Mouse (Mus musculus) forebrain, embryonic 11.5 days (tissue): ENCODE results near the gene Stxbp5. TPM values are rescaled to one million over a fixed set of nuclear protein-coding genes. Genes with fewer than 3 reads are reported as not detected.
"Not testable (repeated sequence)": the region's sequence is repeated elsewhere in the genome, so short reads cannot be mapped to it uniquely, and the experiment has no call there.

ENCODE experiments used
- ATAC-seq: fragments of 200-750 bp; cut with Nextera tagmentation; replicated peaks from 2 replicates; pipeline ENCODE4 v1.8.0; 2017; ENCODE audit warnings: moderate TSS enrichment; ENCODE audit not compliant: low FRiP score
- DNase-seq: peaks from one replicate; pipeline ENCODE4 v3.0.0-alpha.2; 2017; ENCODE audit warnings: low spot score
- H3K27ac ChIP-seq: fragments of 300-500 bp; sonication (generic); 2 replicates; pipeline ENCODE4 v1.5.1; 2014; ENCODE audit warnings: low read depth, low read length
- H3K27me3 ChIP-seq: fragments of 300-500 bp; sonication (generic); 2 replicates; pipeline ENCODE4 v1.6.1; 2014; ENCODE audit warnings: mild to moderate bottlenecking, low read length, mixed read lengths; ENCODE audit not compliant: control insufficient read depth, insufficient read depth
- H3K36me3 ChIP-seq: fragments of 300-500 bp; sonication (generic); 2 replicates; pipeline ENCODE4 v1.6.1; 2014; ENCODE audit warnings: mild to moderate bottlenecking, low read length, moderate library complexity, mixed read lengths; ENCODE audit not compliant: control insufficient read depth, insufficient read depth
- H3K4me1 ChIP-seq: fragments of 300-500 bp; sonication (generic); replicated peaks from 2 replicates; pipeline ENCODE4 v1.6.1; 2014; ENCODE audit warnings: low read length, mixed read lengths; ENCODE audit not compliant: control insufficient read depth, insufficient read depth
- H3K4me2 ChIP-seq: fragments of 300-500 bp; sonication (generic); 2 replicates; pipeline ENCODE4 v1.6.1; 2014; ENCODE audit warnings: low read depth, mild to moderate bottlenecking, low read length, moderate library complexity, mixed read lengths; ENCODE audit not compliant: severe bottlenecking
- H3K4me3 ChIP-seq: fragments of 300-500 bp; sonication (generic); 2 replicates; pipeline ENCODE4 v1.5.1; 2014; ENCODE audit warnings: low read depth, low read length
- H3K9ac ChIP-seq: fragments of 300-500 bp; sonication (generic); 2 replicates; pipeline ENCODE4 v1.6.1; 2014; ENCODE audit warnings: low read length
- H3K9me3 ChIP-seq: fragments of 300-500 bp; sonication (generic); 2 replicates; pipeline ENCODE4 v1.6.1; 2016; ENCODE audit warnings: low read length, mixed read lengths; ENCODE audit not compliant: control insufficient read depth
- WGBS: fragments of 180-500 bp; shearing (Covaris S2); extraction: QIAGEN DNeasy Blood & Tissue Kit; methylation state at CpG from one replicate; pipeline ENCODE4 v1.1.7; 2014; 5-methylcytosine and 5-hydroxymethylcytosine counted together
- polyA plus RNA-seq: library from polyadenylated mRNA; unstranded; fragments of >200 nt; fragmentation: Nextera tagmentation; extraction: Ambion mirVana; gene quantifications from 2 replicates; pipeline ENCODE4 v1.2.1, GENCODE M21; 2014

Gene Stxbp5
- polyA plus RNA-seq, 1 experiment from 2014 or later, result 5.8 TPM

DNA sequence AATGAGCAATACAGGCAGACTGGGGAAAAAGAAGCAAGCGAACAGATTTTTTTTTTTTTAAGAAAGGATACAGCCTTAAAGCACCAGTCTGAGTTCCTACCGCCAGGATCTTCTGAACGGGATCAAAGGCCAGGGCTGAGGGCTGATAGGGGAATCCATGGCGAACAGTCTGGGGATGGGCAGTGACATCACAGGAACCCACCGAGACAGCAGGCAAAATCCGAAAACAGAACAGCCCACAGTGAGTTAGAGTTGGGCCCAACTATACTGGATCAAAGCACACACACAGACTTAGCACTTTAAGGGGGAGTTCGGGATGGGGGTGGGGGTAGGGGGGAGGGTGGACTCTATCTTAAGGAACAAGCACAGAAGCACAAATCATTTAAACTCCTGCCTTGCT, 1.8 kb downstream of the Stxbp5 start:
- WGBS, result 4% methylated on average over 7 of the region's 7 CpGs
- Histone ChIP-seq H3K4me2 (peak overlapping the region; percentile 94), H3K9ac (no peak overlapping the region), H3K27ac (no peak overlapping the region), H3K4me1 (peaks cover 5% of the 10 kb centered on the region; the same call in 1 of the 2 replicates), H3K9me3 (no peaks in the 10 kb centered on the region), H3K4me3 (peak overlapping the region; percentile 82), H3K27me3 (no peaks in the 10 kb centered on the region), H3K36me3 (no peaks in the 10 kb centered on the region)
- no peak for ATAC-seq
- DNase-seq, result no peak

DNA sequence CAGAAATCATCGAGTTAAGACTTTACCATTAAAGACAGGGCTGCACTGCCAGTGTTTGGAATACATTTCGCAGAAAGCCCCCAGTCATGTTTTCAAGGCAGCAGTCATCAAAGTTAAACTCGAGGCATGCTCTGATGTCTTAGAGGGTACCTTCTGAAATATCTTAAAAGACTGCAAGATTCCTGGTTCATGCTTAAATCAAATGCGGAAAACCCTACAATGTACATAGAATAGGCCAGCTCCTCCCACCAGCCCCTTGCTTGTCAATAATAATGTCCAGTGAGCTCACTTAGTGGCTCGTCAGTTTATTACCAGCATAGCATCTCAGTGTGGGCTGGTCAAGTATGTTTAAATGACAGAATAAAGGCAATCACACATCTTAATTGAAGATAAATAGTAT, 3.0 kb downstream of the Stxbp5 start:
- H3K9me3 ChIP-seq, result no peaks in the 10 kb centered on the region
- H3K27ac ChIP-seq, result no peak overlapping the region
- H3K9ac ChIP-seq, result no peak overlapping the region
- DNase-seq (no peak), ATAC-seq (no peak)
- WGBS, result 68% methylated on average over 5 of the region's 5 CpGs
- no peak overlapping the region for H3K4me3 ChIP-seq
- no peaks in the 10 kb centered on the region for H3K27me3 ChIP-seq
- peaks cover 5% of the 10 kb centered on the region; the same call in 1 of the 2 replicates for H3K4me1 ChIP-seq
- H3K36me3 ChIP-seq, result no peaks in the 10 kb centered on the region
- no peak overlapping the region for H3K4me2 ChIP-seq

DNA sequence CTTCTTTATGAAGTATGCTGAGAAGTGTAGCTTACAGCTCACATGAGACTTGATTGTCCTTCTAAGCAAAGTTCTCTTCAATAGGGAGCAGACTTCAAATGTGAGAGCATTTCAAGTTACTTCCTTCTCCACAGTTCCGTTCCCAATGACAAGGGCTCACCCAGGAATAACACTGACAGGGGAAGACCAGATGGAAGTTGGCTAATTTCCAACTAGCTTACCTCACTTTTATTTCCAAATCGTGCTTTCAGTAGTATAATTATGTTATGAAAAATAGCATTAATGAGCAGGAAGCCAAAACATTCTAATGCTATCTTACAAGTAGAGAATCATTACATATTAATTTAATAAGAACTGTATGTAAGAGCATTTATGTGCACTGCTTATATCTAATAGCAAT, 7.3 kb downstream of the Stxbp5 start:
- Histone ChIP-seq H3K4me1 (peaks cover 5% of the 10 kb centered on the region; the same call in 1 of the 2 replicates), H3K27ac (no peak overlapping the region), H3K36me3 (no peaks in the 10 kb centered on the region), H3K27me3 (no peaks in the 10 kb centered on the region), H3K4me3 (no peak overlapping the region), H3K9me3 (no peaks in the 10 kb centered on the region), H3K9ac (no peak overlapping the region), H3K4me2 (no peak overlapping the region)
- ATAC-seq, result no peak
- 92% methylated on average over 2 of the region's 2 CpGs for WGBS
- DNase-seq, result no peak

DNA sequence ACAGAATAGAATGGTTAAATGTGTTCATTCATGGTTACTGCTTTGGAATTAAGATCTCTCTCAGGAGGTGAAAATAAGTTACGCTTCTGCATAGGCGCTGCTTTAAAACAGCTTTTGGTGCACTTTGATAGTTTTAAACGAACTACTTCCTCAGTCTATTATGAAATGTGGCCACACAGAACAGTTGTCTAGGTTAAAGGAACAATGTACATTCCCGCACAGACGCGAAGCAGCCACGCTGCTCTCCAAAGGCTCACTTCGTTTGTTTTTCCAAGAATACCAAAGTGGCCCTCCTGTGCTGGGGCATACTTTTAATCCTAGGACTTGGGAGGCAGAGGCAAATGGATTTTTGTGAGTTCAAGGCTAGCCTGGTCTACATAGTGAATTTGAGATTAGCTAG, 11.2 kb downstream of the Stxbp5 start:
- no peak for ATAC-seq
- Histone ChIP-seq H3K4me1 (no peaks in the 10 kb centered on the region), H3K9me3 (no peaks in the 10 kb centered on the region), H3K4me3 (no peak overlapping the region), H3K9ac (no peak overlapping the region), H3K36me3 (no peaks in the 10 kb centered on the region; the same call in 1 of the 2 replicates), H3K27ac (no peak overlapping the region), H3K4me2 (no peak overlapping the region), H3K27me3 (no peaks in the 10 kb centered on the region)
- no peak for DNase-seq
- WGBS, result 60% methylated on average over 8 of the region's 8 CpGs

DNA sequence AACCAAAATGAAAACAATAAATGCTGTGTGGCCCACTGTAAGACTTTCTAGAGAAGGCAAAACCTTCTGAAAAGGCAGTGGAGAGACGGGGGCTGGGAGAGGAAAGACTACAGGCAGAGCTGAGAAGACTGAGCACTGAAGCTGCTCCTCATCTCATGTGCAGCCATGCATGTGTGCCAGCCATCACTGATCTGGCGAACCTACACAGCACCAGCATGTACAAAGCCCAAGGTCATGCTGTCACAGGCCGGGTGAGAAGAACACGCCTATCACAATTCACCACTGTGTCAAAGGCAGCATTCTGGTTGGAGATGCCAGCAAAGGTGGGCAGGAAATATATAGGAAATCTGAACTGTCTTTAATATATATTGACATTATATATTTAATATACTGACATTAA, 12.2 kb downstream of the Stxbp5 start:
- Histone ChIP-seq H3K27ac (no peak overlapping the region), H3K27me3 (no peaks in the 10 kb centered on the region), H3K4me2 (no peak overlapping the region), H3K9me3 (no peaks in the 10 kb centered on the region), H3K9ac (no peak overlapping the region), H3K4me1 (no peaks in the 10 kb centered on the region), H3K36me3 (no peaks in the 10 kb centered on the region; the same call in 1 of the 2 replicates), H3K4me3 (no peak overlapping the region)
- DNase-seq, result no peak
- no peak for ATAC-seq
- 87% methylated on average over 4 of the region's 4 CpGs for WGBS

DNA sequence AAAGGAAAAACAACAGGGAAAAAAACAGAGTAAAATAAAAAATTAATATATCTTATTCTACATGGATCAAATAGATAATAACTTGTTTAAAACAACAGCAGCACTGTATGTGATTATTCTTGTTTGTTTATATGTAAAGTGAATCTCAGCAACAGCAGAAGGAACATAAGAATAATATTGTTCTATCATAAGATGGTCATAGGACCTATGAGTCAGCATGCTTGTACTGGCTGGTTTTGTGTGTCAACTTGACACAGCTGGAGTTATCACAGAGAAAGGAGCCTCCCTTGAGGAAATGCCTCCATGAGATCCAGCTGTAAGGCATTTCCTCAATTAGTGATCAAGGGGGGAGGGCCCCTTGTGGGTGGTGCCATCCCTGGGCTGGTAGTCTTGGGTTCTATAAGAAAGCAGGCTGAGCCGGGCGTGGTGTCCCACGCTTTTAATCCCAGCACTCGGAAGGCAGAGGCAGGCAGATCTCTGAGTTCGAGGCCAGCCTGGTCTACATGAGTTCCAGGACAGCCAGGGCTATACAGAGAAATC, 19.0 kb downstream of the Stxbp5 start:
- WGBS, result 84% methylated on average over 5 of the region's 5 CpGs
- H3K4me2 ChIP-seq, ATAC-seq, DNase-seq, H3K4me3 ChIP-seq, H3K27me3 ChIP-seq, H3K9ac ChIP-seq, H3K4me1 ChIP-seq, H3K9me3 ChIP-seq, H3K27ac ChIP-seq, H3K36me3 ChIP-seq: not testable (repeated sequence)

DNA sequence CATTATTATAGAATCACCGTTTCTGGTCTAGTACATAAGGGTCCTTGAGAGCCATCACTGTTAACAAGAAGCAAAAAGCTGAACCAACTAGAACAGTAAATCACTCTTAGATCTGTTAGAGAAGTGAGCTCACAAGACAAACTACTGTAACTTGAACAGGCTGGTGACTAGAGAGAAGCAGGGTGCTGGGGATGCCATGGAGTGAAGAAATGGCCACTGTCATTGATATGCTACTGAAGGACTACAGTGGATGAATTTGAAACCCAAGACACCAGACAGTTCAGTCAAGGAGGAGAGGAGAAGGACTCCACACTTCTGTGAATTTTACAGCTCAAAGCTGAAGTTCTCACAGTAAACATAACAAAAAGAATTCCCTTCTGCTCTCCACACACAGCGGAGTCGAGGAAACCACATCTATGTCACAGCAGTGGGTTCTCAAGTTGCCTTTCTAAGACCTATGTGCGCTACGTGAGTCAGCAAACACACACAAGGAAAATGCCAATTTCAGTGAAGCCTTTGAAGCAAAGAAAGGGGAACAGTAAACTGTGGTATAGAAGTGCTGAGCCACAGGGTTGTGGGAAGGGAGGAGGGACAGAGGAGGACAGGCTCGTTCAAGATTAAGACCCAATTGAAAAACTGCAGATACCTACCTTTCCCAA, 20.7 kb downstream of the Stxbp5 start:
- WGBS, result 83% methylated on average over 6 of the region's 6 CpGs
- Histone ChIP-seq H3K9me3 (no peaks in the 10 kb centered on the region), H3K27ac (no peak overlapping the region), H3K36me3 (no peaks in the 10 kb centered on the region), H3K4me2 (no peak overlapping the region), H3K4me3 (no peak overlapping the region), H3K27me3 (no peaks in the 10 kb centered on the region), H3K9ac (no peak overlapping the region), H3K4me1 (no peaks in the 10 kb centered on the region)
- ATAC-seq (no peak), DNase-seq (no peak)

DNA sequence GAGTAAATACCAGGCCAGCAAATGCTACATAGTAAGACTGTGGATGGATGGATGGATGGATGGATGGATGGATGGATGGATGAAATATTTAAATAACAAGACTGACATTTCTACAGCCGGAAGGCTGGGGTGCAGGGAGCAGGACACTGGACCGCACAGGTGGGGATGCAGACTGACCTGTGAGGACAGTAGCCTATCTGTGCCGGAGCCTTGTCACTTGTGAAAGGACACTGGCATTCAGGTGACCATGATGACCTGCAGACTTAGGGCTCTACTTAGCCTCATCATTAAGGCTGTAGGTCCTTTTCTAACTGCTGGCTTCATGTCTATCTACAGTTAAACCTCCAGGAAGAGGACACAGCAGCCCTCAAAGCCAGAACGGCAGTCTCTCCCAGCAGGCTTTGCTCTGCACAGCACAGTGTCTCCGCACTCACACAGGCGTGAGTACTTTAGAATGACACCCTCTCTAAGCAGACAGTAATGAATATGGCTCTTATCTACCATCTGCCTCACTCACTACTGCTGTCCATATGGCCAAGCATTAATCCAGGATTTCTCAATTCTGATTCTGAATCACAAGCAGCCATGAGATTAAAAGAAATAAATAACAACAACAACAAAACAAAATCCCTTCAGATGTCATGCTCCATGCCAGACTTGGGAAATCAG, 21.9 kb downstream of the Stxbp5 start:
- Histone ChIP-seq H3K27ac (no peak overlapping the region), H3K4me1 (no peaks in the 10 kb centered on the region), H3K9ac (no peak overlapping the region), H3K27me3 (no peaks in the 10 kb centered on the region), H3K9me3 (no peaks in the 10 kb centered on the region), H3K36me3 (no peaks in the 10 kb centered on the region), H3K4me2 (no peak overlapping the region), H3K4me3 (no peak overlapping the region)
- WGBS, result 88% methylated on average over 6 of the region's 6 CpGs
- ATAC-seq (no peak), DNase-seq (no peak)
